Mouse (Mus musculus) heart, postnatal 0 days (tissue): ENCODE results near the gene Ehmt2.

ENCODE experiments used
- CTCF ChIP-seq: IDR thresholded peaks from 2 replicates; pipeline ENCODE4 v1.5.1; 2016; ENCODE audit warnings: antibody characterized with exemption, control low read depth, low read depth
- EP300 ChIP-seq: IDR thresholded peaks from 2 replicates; pipeline ENCODE4 v1.6.1; 2016; ENCODE audit warnings: antibody characterized with exemption, low read depth

DNA sequence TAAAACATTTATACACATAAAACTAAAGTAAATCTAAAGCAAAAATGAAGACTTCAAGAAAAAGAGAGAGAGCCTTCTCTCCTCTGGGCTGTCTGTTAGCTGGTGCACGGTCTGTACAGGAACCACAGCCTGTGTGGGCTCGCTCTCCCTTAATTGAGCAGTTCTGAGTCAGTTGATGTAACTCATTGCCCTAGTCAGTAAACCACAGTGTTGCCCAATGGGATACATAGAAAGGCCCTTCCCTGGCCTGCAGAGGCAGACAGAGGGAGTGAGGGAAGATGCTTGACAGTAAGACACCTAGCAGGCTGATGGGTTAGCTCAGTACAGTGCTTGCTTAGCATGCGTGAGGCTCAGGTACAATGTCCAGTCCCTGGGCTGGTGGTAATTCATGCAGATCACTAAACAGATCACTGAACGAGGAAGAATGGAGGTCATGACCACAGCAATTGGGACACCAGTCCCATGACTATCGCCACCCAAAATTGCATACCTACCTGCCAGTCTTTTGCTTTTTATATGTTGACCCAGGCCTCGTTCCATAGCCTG is 39.8 kb downstream of the Ehmt2 start:
- TF ChIP-seq CTCF (no peak), EP300 (no peak)
